Mouse (Mus musculus): ENCODE measurements around the gene Gzmb.

- TF ChIP-seq EP300 (IDR thresholded peaks at IDR 0.05) (no peak), CTCF (IDR thresholded peaks at IDR 0.05) (no peak)
Measured at GRCm38 (mm10) chr14:56302091-56302490, 40.0 kb upstream of the Gzmb start.

Measured in lung, postnatal 0 days (tissue).